Mouse (Mus musculus): ENCODE data around the gene Reep1.

Gene Reep1

GRCm38 (mm10) chr6:71707511-71708501 is at the start of gene Reep1:
Gene Reep1 (plus strand): TSS chr6:71707561.
- DNase-seq: peak; percentile 74

GRCm38 (mm10) chr6:71658290-71658689 is 49.1 kb upstream of the Reep1 start:
- DNase-seq: no peak

- DNase-seq: no peak
Observed at GRCm38 (mm10) chr6:71664511-71664910, 42.9 kb upstream of the Reep1 start.

GRCm38 (mm10) chr6:71673166-71673565 is 34.2 kb upstream of the Reep1 start:
- DNase-seq: peak; percentile 57

GRCm38 (mm10) chr6:71678891-71679290 is 28.5 kb upstream of the Reep1 start:
- peak; percentile 14 for DNase-seq

- DNase-seq: no peak
Observed at GRCm38 (mm10) chr6:71695150-71695549, 12.2 kb upstream of the Reep1 start.

GRCm38 (mm10) chr6:71695599-71695998 is 11.8 kb upstream of the Reep1 start:
- no peak for DNase-seq

GRCm38 (mm10) chr6:71706871-71707270 is 490 bp upstream of the Reep1 start:
- no peak for DNase-seq

GRCm38 (mm10) chr6:71708528-71708927 is 1.2 kb downstream of the Reep1 start:
- peak; percentile 8 for DNase-seq

GRCm38 (mm10) chr6:71710323-71710722 is 3.0 kb downstream of the Reep1 start:
- no peak for DNase-seq

- DNase-seq: no peak
Observed at GRCm38 (mm10) chr6:71711201-71711600, 3.8 kb downstream of the Reep1 start.

GRCm38 (mm10) chr6:71713532-71713931 is 6.2 kb downstream of the Reep1 start:
- no peak for DNase-seq

GRCm38 (mm10) chr6:71715006-71715405 is 7.6 kb downstream of the Reep1 start:
- no peak for DNase-seq

GRCm38 (mm10) chr6:71716434-71716833 is 9.1 kb downstream of the Reep1 start:
- DNase-seq: no peak

GRCm38 (mm10) chr6:71718322-71718721 is 11.0 kb downstream of the Reep1 start:
- DNase-seq: peak; percentile 46

- no peak for DNase-seq
Observed at GRCm38 (mm10) chr6:71719302-71719701, 11.9 kb downstream of the Reep1 start.

GRCm38 (mm10) chr6:71722988-71723387 is 15.6 kb downstream of the Reep1 start:
- DNase-seq: no peak

GRCm38 (mm10) chr6:71723555-71723954 is 16.2 kb downstream of the Reep1 start:
- no peak for DNase-seq

GRCm38 (mm10) chr6:71726710-71727109 is 19.3 kb downstream of the Reep1 start:
- no peak for DNase-seq

GRCm38 (mm10) chr6:71728306-71728705 is 20.9 kb downstream of the Reep1 start:
- no peak for DNase-seq

- DNase-seq: no peak
Observed at GRCm38 (mm10) chr6:71734910-71735599, 27.7 kb downstream of the Reep1 start.

GRCm38 (mm10) chr6:71735600-71736010 is 28.2 kb downstream of the Reep1 start:
- DNase-seq: no peak

GRCm38 (mm10) chr6:71736101-71736500 is 28.7 kb downstream of the Reep1 start:
- no peak for DNase-seq

- DNase-seq: no peak
Observed at GRCm38 (mm10) chr6:71737202-71737601, 29.8 kb downstream of the Reep1 start.

Data from thymus, postnatal 14 days (tissue).